Mouse (Mus musculus) liver, embryonic 16.5 days (tissue): Measurements from ENCODE around the gene Celsr1. TPM values are rescaled to one million over a fixed set of nuclear protein-coding genes. Genes with fewer than 3 reads are reported as not detected.

Source experiments
- ATAC-seq: fragments of 200-750 bp; cut with Nextera tagmentation; 2 replicates; pipeline ENCODE4 v1.8.0; 2017; ENCODE audit warnings: low read depth, mild to moderate bottlenecking, moderate number of reproducible peaks, moderate library complexity
- H3K27ac ChIP-seq: fragments of 300-500 bp; sonication (generic); 2 replicates; pipeline ENCODE4 v1.5.1; 2014; ENCODE audit warnings: mild to moderate bottlenecking, low read length
- H3K27me3 ChIP-seq: fragments of 300-500 bp; sonication (generic); 2 replicates; pipeline ENCODE4 v1.6.1; 2014; ENCODE audit warnings: low read depth, low read length, mixed read lengths; ENCODE audit not compliant: control insufficient read depth, insufficient read depth
- H3K36me3 ChIP-seq: fragments of 300-500 bp; sonication (generic); 2 replicates; pipeline ENCODE4 v1.6.1; 2014; ENCODE audit warnings: mild to moderate bottlenecking; ENCODE audit not compliant: control insufficient read depth, insufficient read depth
- H3K4me1 ChIP-seq: fragments of 300-500 bp; sonication (generic); 2 replicates; pipeline ENCODE4 v1.6.1; 2014; ENCODE audit warnings: low read depth, low read length, mixed read lengths; ENCODE audit not compliant: control insufficient read depth
- H3K4me2 ChIP-seq: fragments of 300-500 bp; sonication (generic); 2 replicates; pipeline ENCODE4 v1.6.1; 2014; ENCODE audit warnings: low read depth, low read length, mixed read lengths
- H3K4me3 ChIP-seq: fragments of 300-500 bp; sonication (generic); 2 replicates; pipeline ENCODE4 v1.5.1; 2014; ENCODE audit warnings: low read depth, mild to moderate bottlenecking, low read length
- H3K9ac ChIP-seq: fragments of 300-500 bp; sonication (generic); 2 replicates; pipeline ENCODE4 v1.6.1; 2014; ENCODE audit warnings: low read depth, low read length
- H3K9me3 ChIP-seq: fragments of 300-500 bp; sonication (generic); replicated peaks from 2 replicates; pipeline ENCODE4 v1.6.1; 2016; ENCODE audit warnings: low read length; ENCODE audit not compliant: control insufficient read depth
- WGBS: fragments of 180-500 bp; shearing (Covaris S2); extraction: QIAGEN DNeasy Blood & Tissue Kit; methylation state at CpG from one replicate; pipeline ENCODE4 v1.1.7; 2014; ENCODE audit not compliant: insufficient replicate concordance; 5-methylcytosine and 5-hydroxymethylcytosine counted together
- polyA plus RNA-seq: library from polyadenylated mRNA; unstranded; fragments of >200 nt; fragmentation: Nextera tagmentation; extraction: Ambion mirVana; gene quantifications from 2 replicates; pipeline ENCODE4 v1.2.1, GENCODE M21; 2015

The Celsr1 gene
- polyA plus RNA-seq, 1 experiment from 2014 or later: 0.09 TPM

GRCm38 (mm10) chr15:86051878-86052478 lies 18.4 kb upstream of the Celsr1 start:
- no peak for ATAC-seq
- Histone ChIP-seq H3K27me3 (no peaks in the 10 kb centered on the region), H3K4me2 (peak overlapping the region; percentile 61), H3K36me3 (no peaks in the 10 kb centered on the region), H3K4me1 (peaks cover 40% of the 10 kb centered on the region), H3K4me3 (no peak overlapping the region; the same call in 1 of the 2 replicates), H3K9me3 (no peaks in the 10 kb centered on the region), H3K27ac (peak overlapping the region; percentile 84), H3K9ac (peak overlapping the region; percentile 50)
- 45% methylated on average over 6 of the region's 6 CpGs for WGBS

- Histone ChIP-seq H3K9me3 (no peaks in the 10 kb centered on the region), H3K4me3 (peak overlapping the region; percentile 36), H3K27ac (peak overlapping the region; percentile 84), H3K27me3 (no peaks in the 10 kb centered on the region), H3K36me3 (no peaks in the 10 kb centered on the region), H3K4me2 (peak overlapping the region; percentile 61), H3K9ac (peak overlapping the region; percentile 53), H3K4me1 (peaks cover 40% of the 10 kb centered on the region)
- ATAC-seq: peak; percentile 84
- WGBS: 9% methylated on average over 10 of the region's 10 CpGs
These were observed 17.6 kb upstream of the Celsr1 start for GRCm38 (mm10) chr15:86051152-86051551.

GRCm38 (mm10) chr15:86050170-86050743 lies 16.7 kb upstream of the Celsr1 start:
- 48% methylated on average over 4 of the region's 4 CpGs for WGBS
- H3K27ac ChIP-seq: peak overlapping the region; percentile 84
- H3K4me3 ChIP-seq: no peak overlapping the region; the same call in 1 of the 2 replicates

GRCm38 (mm10) chr15:86049510-86049909 lies 15.9 kb upstream of the Celsr1 start:
- H3K9me3 ChIP-seq: no peaks in the 10 kb centered on the region
- 66% methylated on average over 3 of the region's 3 CpGs for WGBS
- no peaks in the 10 kb centered on the region for H3K27me3 ChIP-seq
- H3K36me3 ChIP-seq: no peaks in the 10 kb centered on the region
- H3K27ac ChIP-seq: no peak overlapping the region
- H3K4me2 ChIP-seq: no peak overlapping the region
- H3K4me1 ChIP-seq: peaks cover 33% of the 10 kb centered on the region
- no peak overlapping the region for H3K4me3 ChIP-seq
- H3K9ac ChIP-seq: no peak overlapping the region
- ATAC-seq: no peak

More at GRCm38 (mm10) chr15:86050170-86050743, 16.7 kb upstream of the Celsr1 start:
- peak overlapping the region; percentile 61; the same call in 1 of the 2 replicates for H3K4me2 ChIP-seq
- no peak overlapping the region for H3K9ac ChIP-seq
- H3K9me3 ChIP-seq: no peaks in the 10 kb centered on the region
- no peak for ATAC-seq
- H3K4me1 ChIP-seq: peaks cover 38% of the 10 kb centered on the region
- H3K36me3 ChIP-seq: no peaks in the 10 kb centered on the region
- no peaks in the 10 kb centered on the region for H3K27me3 ChIP-seq

GRCm38 (mm10) chr15:86042364-86042763 lies 8.8 kb upstream of the Celsr1 start:
- Histone ChIP-seq H3K27ac (no peak overlapping the region), H3K4me3 (no peak overlapping the region), H3K27me3 (peaks cover 18% of the 10 kb centered on the region), H3K4me1 (no peaks in the 10 kb centered on the region), H3K36me3 (no peaks in the 10 kb centered on the region), H3K4me2 (no peak overlapping the region), H3K9ac (no peak overlapping the region), H3K9me3 (no peaks in the 10 kb centered on the region)
- WGBS: 17% methylated on average over 4 of the region's 4 CpGs
- 0 out of 2 replicates have a peak, but pooled peaks have one; percentile 32 for ATAC-seq

GRCm38 (mm10) chr15:86041421-86041820 lies 7.8 kb upstream of the Celsr1 start:
- Histone ChIP-seq H3K27ac (no peak overlapping the region), H3K4me2 (no peak overlapping the region), H3K4me3 (no peak overlapping the region), H3K4me1 (no peaks in the 10 kb centered on the region), H3K27me3 (peaks cover 18% of the 10 kb centered on the region), H3K9ac (no peak overlapping the region), H3K36me3 (no peaks in the 10 kb centered on the region), H3K9me3 (no peaks in the 10 kb centered on the region)
- WGBS: 68% methylated on average over 5 of the region's 5 CpGs
- no peak for ATAC-seq

GRCm38 (mm10) chr15:86038802-86039201 lies 5.2 kb upstream of the Celsr1 start:
- Histone ChIP-seq H3K27me3 (peaks cover 33% of the 10 kb centered on the region), H3K4me1 (peaks cover 8% of the 10 kb centered on the region), H3K4me3 (no peak overlapping the region), H3K4me2 (no peak overlapping the region), H3K36me3 (no peaks in the 10 kb centered on the region), H3K9me3 (no peaks in the 10 kb centered on the region), H3K27ac (no peak overlapping the region), H3K9ac (no peak overlapping the region)
- WGBS: 0% methylated on average over 2 of the region's 2 CpGs
- peak; percentile 59; the same call in 1 of the 2 replicates for ATAC-seq

GRCm38 (mm10) chr15:86035913-86036312 lies 2.3 kb upstream of the Celsr1 start:
- Histone ChIP-seq H3K27ac (no peak overlapping the region), H3K9me3 (no peaks in the 10 kb centered on the region; the same call in 1 of the 2 replicates), H3K9ac (no peak overlapping the region), H3K4me1 (peaks cover 10% of the 10 kb centered on the region), H3K27me3 (peaks cover 50% of the 10 kb centered on the region), H3K4me2 (no peak overlapping the region), H3K4me3 (no peak overlapping the region), H3K36me3 (no peaks in the 10 kb centered on the region)
- WGBS: 47% methylated on average over 3 of the region's 3 CpGs
- no peak for ATAC-seq

- Histone ChIP-seq H3K4me3 (peak overlapping the region; percentile 49; the same call in 1 of the 2 replicates), H3K36me3 (no peaks in the 10 kb centered on the region), H3K27ac (no peak overlapping the region), H3K9ac (no peak overlapping the region), H3K27me3 (peaks cover 46% of the 10 kb centered on the region), H3K9me3 (no peaks in the 10 kb centered on the region; the same call in 1 of the 2 replicates), H3K4me1 (peaks cover 10% of the 10 kb centered on the region), H3K4me2 (no peak overlapping the region)
- WGBS: 11% methylated on average over 12 of the region's 12 CpGs
- ATAC-seq: no peak
These were observed 1.3 kb upstream of the Celsr1 start for GRCm38 (mm10) chr15:86034781-86035360.
